Mouse (Mus musculus): Measurements from ENCODE around the gene Tctex1d1. TPM values are rescaled to one million over a fixed set of nuclear protein-coding genes. Genes with fewer than 3 reads are reported as not detected.

Gene Tctex1d1
- polyA plus RNA-seq, 1 experiment: not detected

- TF ChIP-seq MYOD1 (IDR thresholded peaks at IDR 0.05; ENCODE audit: control insufficient read depth in 1 of 3, insufficient read length in 2 of 3, low read depth in 2 of 3) (no peak), POLR2A (IDR thresholded peaks at IDR 0.05; ENCODE audit: insufficient read length, low read depth) (no peak), TCF12 (IDR thresholded peaks at IDR 0.05; ENCODE audit: insufficient read depth, poor library complexity, severe bottlenecking) (no peak), TCF3 (IDR thresholded peaks at IDR 0.05; ENCODE audit: insufficient read length, low read depth) (no peak), REST (IDR thresholded peaks at IDR 0.05; ENCODE audit: insufficient read depth, insufficient read length) (no peak), SRF (IDR thresholded peaks at IDR 0.05; ENCODE audit: control insufficient read depth, insufficient read length, low read depth) (no peak), MYOG (IDR thresholded peaks at IDR 0.05; ENCODE audit: control insufficient read depth in 1 of 3, insufficient read depth in 1 of 3, insufficient read length in 2 of 3, low read depth in 2 of 3) (no peak), E2F4 (IDR thresholded peaks at IDR 0.05; ENCODE audit: insufficient read depth) (no peak)
- no peaks in the 10 kb centered on the region for H3K79me2 ChIP-seq (ENCODE audit: control insufficient read depth, insufficient read depth)
- H3ac ChIP-seq (ENCODE audit: control insufficient read depth, insufficient read length): no peak overlapping the region
- no peaks in the 10 kb centered on the region for H3K27me3 ChIP-seq (ENCODE audit: control insufficient read depth, insufficient read depth, insufficient read length)
- no peaks in the 10 kb centered on the region for H3K36me3 ChIP-seq (ENCODE audit: control insufficient read depth, insufficient read depth)
- H3K4me2 ChIP-seq (ENCODE audit: low read depth): no peak overlapping the region
- H3K4me3 ChIP-seq: no peak overlapping the region
Measured at GRCm38 (mm10) chr4:102987756-102988155, 9.3 kb downstream of the Tctex1d1 start.

GRCm38 (mm10) chr4:102988526-102988925 is 10.1 kb downstream of the Tctex1d1 start:
- Histone ChIP-seq H3ac (ENCODE audit: control insufficient read depth, insufficient read length) (no peak overlapping the region), H3K36me3 (ENCODE audit: control insufficient read depth, insufficient read depth) (no peaks in the 10 kb centered on the region), H3K27me3 (ENCODE audit: control insufficient read depth, insufficient read depth, insufficient read length) (no peaks in the 10 kb centered on the region), H3K4me2 (ENCODE audit: low read depth) (no peak overlapping the region), H3K4me3 (no peak overlapping the region), H3K79me2 (ENCODE audit: control insufficient read depth, insufficient read depth) (no peaks in the 10 kb centered on the region)
- TF ChIP-seq USF1 (IDR thresholded peaks at IDR 0.05; ENCODE audit: low read depth) (no peak), E2F4 (IDR thresholded peaks at IDR 0.05; ENCODE audit: insufficient read depth) (no peak), SRF (IDR thresholded peaks at IDR 0.05; ENCODE audit: control insufficient read depth, insufficient read length, low read depth) (no peak), MYOG (IDR thresholded peaks at IDR 0.05; ENCODE audit: control insufficient read depth in 1 of 3, insufficient read depth in 1 of 3, insufficient read length in 2 of 3, low read depth in 2 of 3) (no peak), REST (IDR thresholded peaks at IDR 0.05; ENCODE audit: insufficient read depth, insufficient read length) (no peak), MAX (IDR thresholded peaks at IDR 0.05; ENCODE audit: low read depth) (no peak), TCF12 (IDR thresholded peaks at IDR 0.05; ENCODE audit: insufficient read depth, poor library complexity, severe bottlenecking) (no peak), POLR2AphosphoS2 (IDR thresholded peaks at IDR 0.05; ENCODE audit: insufficient read length, low read depth) (no peak), MYOD1 (IDR thresholded peaks at IDR 0.05; ENCODE audit: control insufficient read depth in 1 of 3, insufficient read length in 2 of 3, low read depth in 2 of 3) (no peak), POLR2A (IDR thresholded peaks at IDR 0.05; ENCODE audit: insufficient read length, low read depth) (no peak), CEBPB (IDR thresholded peaks at IDR 0.05; ENCODE audit: insufficient read depth, poor library complexity, severe bottlenecking) (no peak), TCF3 (IDR thresholded peaks at IDR 0.05; ENCODE audit: insufficient read length, low read depth) (no peak)

DNA sequence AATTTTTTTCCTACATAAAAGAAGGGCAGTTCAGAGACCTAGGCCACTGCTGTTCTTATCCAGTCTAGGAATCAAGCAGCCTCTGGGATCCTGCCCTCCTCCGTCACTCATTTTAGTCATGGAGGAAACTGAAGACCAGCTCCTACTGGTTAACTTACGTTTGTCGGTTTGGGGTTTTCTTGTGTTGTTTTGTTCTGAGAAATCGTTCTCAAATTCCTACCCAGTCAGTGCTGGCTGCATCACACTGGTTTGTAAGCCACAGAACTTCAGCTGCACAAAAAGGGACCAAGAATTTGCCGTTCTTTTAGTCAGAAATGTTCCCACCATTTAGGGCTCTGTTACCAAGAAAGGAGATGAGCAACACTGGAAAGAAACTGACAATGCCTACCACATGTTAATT is 11.0 kb downstream of the Tctex1d1 start:
- no peak overlapping the region for H3ac ChIP-seq (ENCODE audit: control insufficient read depth, insufficient read length)
- H3K4me2 ChIP-seq (ENCODE audit: low read depth): no peak overlapping the region
- TF ChIP-seq POLR2A (IDR thresholded peaks at IDR 0.05; ENCODE audit: insufficient read length, low read depth): no peak
- no peak for TF ChIP-seq MAX (IDR thresholded peaks at IDR 0.05; ENCODE audit: low read depth)
- TF ChIP-seq USF1 (IDR thresholded peaks at IDR 0.05; ENCODE audit: low read depth): no peak
- no peak for TF ChIP-seq E2F4 (IDR thresholded peaks at IDR 0.05; ENCODE audit: insufficient read depth)
- TF ChIP-seq TCF12 (IDR thresholded peaks at IDR 0.05; ENCODE audit: insufficient read depth, poor library complexity, severe bottlenecking): no peak
- TF ChIP-seq CEBPB (IDR thresholded peaks at IDR 0.05; ENCODE audit: insufficient read depth, poor library complexity, severe bottlenecking): no peak
- TF ChIP-seq MYOD1 (IDR thresholded peaks at IDR 0.05; ENCODE audit: control insufficient read depth in 1 of 3, insufficient read length in 2 of 3, low read depth in 2 of 3): no peak
- TF ChIP-seq TCF3 (IDR thresholded peaks at IDR 0.05; ENCODE audit: insufficient read length, low read depth): no peak
- no peak for TF ChIP-seq POLR2AphosphoS2 (IDR thresholded peaks at IDR 0.05; ENCODE audit: insufficient read length, low read depth)
- no peak for TF ChIP-seq MYOG (IDR thresholded peaks at IDR 0.05; ENCODE audit: control insufficient read depth in 1 of 3, insufficient read depth in 1 of 3, insufficient read length in 2 of 3, low read depth in 2 of 3)
- no peak for TF ChIP-seq SRF (IDR thresholded peaks at IDR 0.05; ENCODE audit: control insufficient read depth, insufficient read length, low read depth)
- TF ChIP-seq REST (IDR thresholded peaks at IDR 0.05; ENCODE audit: insufficient read depth, insufficient read length): no peak
- no peak overlapping the region for H3K4me3 ChIP-seq
- H3K79me2 ChIP-seq (ENCODE audit: control insufficient read depth, insufficient read depth): no peaks in the 10 kb centered on the region
- H3K27me3 ChIP-seq (ENCODE audit: control insufficient read depth, insufficient read depth, insufficient read length): no peaks in the 10 kb centered on the region
- no peaks in the 10 kb centered on the region for H3K36me3 ChIP-seq (ENCODE audit: control insufficient read depth, insufficient read depth)

GRCm38 (mm10) chr4:102990016-102990415 is 11.6 kb downstream of the Tctex1d1 start:
- no peak for TF ChIP-seq POLR2AphosphoS2 (IDR thresholded peaks at IDR 0.05; ENCODE audit: insufficient read length, low read depth)
- TF ChIP-seq POLR2A (IDR thresholded peaks at IDR 0.05; ENCODE audit: insufficient read length, low read depth): no peak
- TF ChIP-seq TCF3 (IDR thresholded peaks at IDR 0.05; ENCODE audit: insufficient read length, low read depth): no peak
- TF ChIP-seq TCF12 (IDR thresholded peaks at IDR 0.05; ENCODE audit: insufficient read depth, poor library complexity, severe bottlenecking): no peak
- TF ChIP-seq MYOD1 (IDR thresholded peaks at IDR 0.05; ENCODE audit: control insufficient read depth in 1 of 3, insufficient read length in 2 of 3, low read depth in 2 of 3): no peak
- TF ChIP-seq MYOG (IDR thresholded peaks at IDR 0.05; ENCODE audit: control insufficient read depth in 1 of 3, insufficient read depth in 1 of 3, insufficient read length in 2 of 3, low read depth in 2 of 3): no peak
- no peak for TF ChIP-seq MAX (IDR thresholded peaks at IDR 0.05; ENCODE audit: low read depth)
- no peak for TF ChIP-seq REST (IDR thresholded peaks at IDR 0.05; ENCODE audit: insufficient read depth, insufficient read length)
- no peak for TF ChIP-seq CEBPB (IDR thresholded peaks at IDR 0.05; ENCODE audit: insufficient read depth, poor library complexity, severe bottlenecking)
- no peak for TF ChIP-seq E2F4 (IDR thresholded peaks at IDR 0.05; ENCODE audit: insufficient read depth)
- TF ChIP-seq USF1 (IDR thresholded peaks at IDR 0.05; ENCODE audit: low read depth): no peak
- no peak for TF ChIP-seq SRF (IDR thresholded peaks at IDR 0.05; ENCODE audit: control insufficient read depth, insufficient read length, low read depth)
- no peaks in the 10 kb centered on the region for H3K36me3 ChIP-seq (ENCODE audit: control insufficient read depth, insufficient read depth)
- H3ac ChIP-seq (ENCODE audit: control insufficient read depth, insufficient read length): no peak overlapping the region
- no peaks in the 10 kb centered on the region for H3K27me3 ChIP-seq (ENCODE audit: control insufficient read depth, insufficient read depth, insufficient read length)
- no peak overlapping the region for H3K4me3 ChIP-seq
- H3K79me2 ChIP-seq (ENCODE audit: control insufficient read depth, insufficient read depth): no peaks in the 10 kb centered on the region
- H3K4me2 ChIP-seq (ENCODE audit: low read depth): no peak overlapping the region

All from myocyte (in vitro differentiated cells).